16 mouse cellular contexts compared by ENCODE assay signal in genomic region chr1:39325228-39325627, GRCm38 (mm10).
"Had no signal": no experiment of that assay in that cellular context is flagged by ENCODE, and none has a peak within 500 bp of the region (broad histone marks: within the 10 kb centered on the region; RNA-seq: fewer than 3 reads in every experiment).

No protein-coding gene starts in this region.

- ATAC-seq: midbrain, embryonic 13.5 days; midbrain, embryonic 15.5 days had no signal

- DNase-seq: lung, adult 2 months; lung, postnatal 14 days; lung, postnatal 36 days; right cerebral cortex, postnatal 14 days; thymus, adult 2 months; thymus, postnatal 25 days; thymus, postnatal 4 days had no signal

- H3K27ac ChIP-seq: macrophage; midbrain, embryonic 13.5 days; midbrain, embryonic 15.5 days; neural tube, embryonic 12.5 days; stomach, embryonic 15.5 days; stomach, postnatal 0 days had no signal

- H3K27me3 ChIP-seq: lung, embryonic 15.5 days; midbrain, embryonic 13.5 days; midbrain, embryonic 15.5 days; neural tube, embryonic 12.5 days; stomach, embryonic 15.5 days had no signal

- H3K9ac ChIP-seq: lung, embryonic 15.5 days; midbrain, embryonic 13.5 days; midbrain, embryonic 15.5 days; neural tube, embryonic 12.5 days; stomach, embryonic 15.5 days had no signal

- H3K4me1 ChIP-seq: megakaryocyte, embryonic 14.5 days; midbrain, embryonic 13.5 days; midbrain, embryonic 15.5 days; neural tube, embryonic 12.5 days; stomach, embryonic 15.5 days had no signal

- H3K4me2 ChIP-seq: lung, embryonic 15.5 days; midbrain, embryonic 11.5 days; midbrain, embryonic 13.5 days; midbrain, embryonic 15.5 days; neural tube, embryonic 12.5 days; stomach, embryonic 15.5 days had no signal

- H3K4me3 ChIP-seq: lung, embryonic 15.5 days; megakaryocyte, embryonic 14.5 days; midbrain, embryonic 13.5 days; midbrain, embryonic 15.5 days; neural tube, embryonic 12.5 days; stomach, embryonic 15.5 days had no signal

- H3K9me3 ChIP-seq: lung, embryonic 15.5 days; megakaryocyte, embryonic 14.5 days; midbrain, embryonic 13.5 days; midbrain, embryonic 15.5 days; neural tube, embryonic 12.5 days; stomach, embryonic 15.5 days had no signal

- H3K36me3 ChIP-seq: lung, embryonic 15.5 days; midbrain, embryonic 13.5 days; midbrain, embryonic 15.5 days; neural tube, embryonic 12.5 days; stomach, embryonic 15.5 days had no signal
